Mouse (Mus musculus) cerebellum, adult 9-11 months (tissue): ENCODE measurements at regions not wholly inside any gene's neighbourhood (a gene's known extent, or its start where the extent isn't known, plus 50 kb on each side); places are given as distances from the start of the nearest gene placed in this dataset.

Source experiments
- DNase-seq: peaks from one replicate; pipeline ENCODE4 v3.0.0; 2022

GRCm38 (mm10) chr15:42768396-42768795 is 2634.2 kb downstream of the 9330182O14Rik start:
- no peak for DNase-seq

- no peak for DNase-seq
Measured at GRCm38 (mm10) chr15:42779903-42780302, 2645.7 kb downstream of the 9330182O14Rik start.

- DNase-seq: no peak
Measured at GRCm38 (mm10) chr15:42801217-42801616, 2667.1 kb downstream of the 9330182O14Rik start.

GRCm38 (mm10) chr15:42810871-42811490 is 2676.8 kb downstream of the 9330182O14Rik start:
- no peak for DNase-seq

GRCm38 (mm10) chr15:42815026-42815724 is 2681.0 kb downstream of the 9330182O14Rik start:
- DNase-seq: no peak

GRCm38 (mm10) chr15:42838839-42839238 is 2704.7 kb downstream of the 9330182O14Rik start:
- no peak for DNase-seq

- DNase-seq: no peak
Measured at GRCm38 (mm10) chr15:42850003-42850402, 2715.8 kb downstream of the 9330182O14Rik start.

GRCm38 (mm10) chr15:42872491-42872890 is 2738.3 kb downstream of the 9330182O14Rik start:
- no peak for DNase-seq

- DNase-seq: no peak
Measured at GRCm38 (mm10) chr15:42894611-42895010, 2760.4 kb downstream of the 9330182O14Rik start.

- DNase-seq: no peak
Measured at GRCm38 (mm10) chr15:42900056-42900455, 2765.9 kb downstream of the 9330182O14Rik start.

GRCm38 (mm10) chr15:42901782-42902181 is 2767.6 kb downstream of the 9330182O14Rik start:
- DNase-seq: no peak

- no peak for DNase-seq
Measured at GRCm38 (mm10) chr15:42911357-42911756, 2777.2 kb downstream of the 9330182O14Rik start.

- DNase-seq: no peak
Measured at GRCm38 (mm10) chr15:42912880-42913279, 2778.7 kb downstream of the 9330182O14Rik start.

- no peak for DNase-seq
Measured at GRCm38 (mm10) chr15:42913285-42913684, 2779.1 kb downstream of the 9330182O14Rik start.

GRCm38 (mm10) chr15:42914099-42914498 is 2779.9 kb downstream of the 9330182O14Rik start:
- peak; percentile 14 for DNase-seq

- no peak for DNase-seq
Measured at GRCm38 (mm10) chr15:42915195-42915594, 2781.0 kb downstream of the 9330182O14Rik start.

- DNase-seq: no peak
Measured at GRCm38 (mm10) chr15:42921618-42922017, 2787.5 kb downstream of the 9330182O14Rik start.

- no peak for DNase-seq
Measured at GRCm38 (mm10) chr15:42928331-42928730, 2794.2 kb downstream of the 9330182O14Rik start.

GRCm38 (mm10) chr15:42944610-42945009 is 2810.4 kb downstream of the 9330182O14Rik start:
- no peak for DNase-seq

- no peak for DNase-seq
Measured at GRCm38 (mm10) chr15:42955167-42955566, 2821.0 kb downstream of the 9330182O14Rik start.

- DNase-seq: peak; percentile 50
Measured at GRCm38 (mm10) chr15:42962747-42963338, 2828.7 kb downstream of the 9330182O14Rik start.

- no peak for DNase-seq
Measured at GRCm38 (mm10) chr15:42965314-42965713, 2831.1 kb downstream of the 9330182O14Rik start.
